Mouse (Mus musculus) small intestine, adult 2 months (tissue): ENCODE measurements around the gene Cnr2.

Source experiments
- CTCF ChIP-seq: fragments of 200-500 bp; IDR thresholded peaks from 2 replicates; pipeline ENCODE4 v1.5.1; 2012; ENCODE audit warnings: low read depth, mild to moderate bottlenecking, control low read depth, inconsistent platforms, low read length, moderate library complexity, mixed read lengths; ENCODE audit not compliant: insufficient replicate concordance, insufficient read length; ENCODE audit errors: extremely low read depth
- POLR2A ChIP-seq: fragments of 200-500 bp; IDR thresholded peaks from 2 replicates; pipeline ENCODE4 v1.6.1; 2012; ENCODE audit warnings: low read depth, mild to moderate bottlenecking, control low read depth, inconsistent platforms, low read length, moderate library complexity

DNA sequence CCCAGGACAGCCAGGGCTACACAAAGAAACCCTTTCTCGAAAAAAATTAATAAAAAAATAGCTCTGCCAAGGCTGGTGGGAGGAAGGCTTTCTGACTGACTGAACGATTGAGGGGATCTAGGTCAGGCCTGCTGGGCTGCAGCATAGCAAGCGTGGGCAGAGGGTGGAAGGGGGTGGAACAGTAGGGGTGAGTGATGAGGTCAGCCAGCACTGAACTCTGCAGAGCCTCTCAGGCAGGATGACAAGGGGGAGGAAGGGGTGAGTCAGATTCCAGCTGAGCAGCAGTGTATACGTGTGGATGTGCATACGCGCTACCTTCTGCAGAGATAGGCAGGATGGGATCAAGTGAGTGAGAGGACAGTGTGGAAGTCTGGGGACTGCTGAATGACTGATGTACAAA is 54.7 kb downstream of the Cnr2 start:
- TF ChIP-seq CTCF: no peak
- TF ChIP-seq POLR2A: no peak
